Mouse (Mus musculus) midbrain, embryonic 15.5 days (tissue): ENCODE measurements around the gene Alg14. TPM values are rescaled to one million over a fixed set of nuclear protein-coding genes. Genes with fewer than 3 reads are reported as not detected.

ENCODE experiments used
- ATAC-seq: fragments of 200-750 bp; cut with Nextera tagmentation; replicated peaks from 2 replicates; pipeline ENCODE4 v1.8.0; 2017; ENCODE audit warnings: moderate TSS enrichment
- H3K27ac ChIP-seq: fragments of 300-500 bp; sonication (generic); 2 replicates; pipeline ENCODE4 v1.5.1; 2015; ENCODE audit warnings: mild to moderate bottlenecking, inconsistent platforms
- H3K27me3 ChIP-seq: fragments of 300-500 bp; sonication (generic); replicated peaks from 2 replicates; pipeline ENCODE4 v1.6.1; 2015; ENCODE audit warnings: inconsistent platforms
- H3K36me3 ChIP-seq: fragments of 300-500 bp; sonication (generic); replicated peaks from 2 replicates; pipeline ENCODE4 v1.6.1; 2015; ENCODE audit warnings: inconsistent platforms
- H3K4me1 ChIP-seq: fragments of 300-500 bp; sonication (generic); 2 replicates; pipeline ENCODE4 v1.6.1; 2015; ENCODE audit warnings: inconsistent platforms
- H3K4me2 ChIP-seq: fragments of 300-500 bp; sonication (generic); 2 replicates; pipeline ENCODE4 v1.6.1; 2015; ENCODE audit warnings: inconsistent platforms, mild to moderate bottlenecking, moderate library complexity
- H3K4me3 ChIP-seq: fragments of 300-500 bp; sonication (generic); 2 replicates; pipeline ENCODE4 v1.5.1; 2015; ENCODE audit warnings: mild to moderate bottlenecking, inconsistent platforms
- H3K9ac ChIP-seq: fragments of 300-500 bp; sonication (generic); 2 replicates; pipeline ENCODE4 v1.6.1; 2015; ENCODE audit warnings: mild to moderate bottlenecking, inconsistent platforms
- H3K9me3 ChIP-seq: fragments of 300-500 bp; sonication (generic); 2 replicates; pipeline ENCODE4 v1.6.1; 2016; ENCODE audit warnings: inconsistent platforms
- WGBS: fragments of 180-500 bp; shearing (Covaris S2); methylation state at CpG from one replicate; pipeline ENCODE4 v1.1.7; 2015; ENCODE audit warnings: mixed read lengths; 5-methylcytosine and 5-hydroxymethylcytosine counted together
- polyA plus RNA-seq: library from polyadenylated mRNA; unstranded; fragments of >200 nt; fragmentation: Nextera tagmentation; extraction: Ambion mirVana; gene quantifications from 2 replicates; pipeline ENCODE4 v1.2.1, GENCODE M21; 2015

Alg14 gene
- polyA plus RNA-seq, 1 experiment from 2014 or later = 33.3 TPM

DNA sequence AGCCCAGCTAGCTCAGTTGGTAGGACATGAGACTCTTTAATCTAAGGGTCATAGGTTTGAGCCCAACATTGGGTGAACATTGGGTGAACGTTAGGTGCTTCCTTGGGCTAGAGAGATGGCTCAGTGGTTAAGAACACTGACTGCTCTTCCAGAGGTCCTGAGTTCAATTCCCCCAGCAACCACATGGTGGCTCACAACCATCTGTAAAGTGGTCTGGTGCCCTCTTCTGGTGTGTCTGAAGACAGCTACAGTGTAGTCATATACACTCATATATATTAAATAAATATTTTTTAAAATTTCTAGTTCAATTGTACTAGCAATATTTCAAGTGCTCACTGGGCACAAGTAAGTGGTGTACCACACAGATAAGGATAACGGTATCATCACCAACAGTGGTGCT lies 4.4 kb upstream of the Alg14 start:
- Histone ChIP-seq H3K9ac (no peak overlapping the region), H3K9me3 (no peaks in the 10 kb centered on the region), H3K4me2 (no peak overlapping the region), H3K36me3 (no peaks in the 10 kb centered on the region), H3K4me3 (no peak overlapping the region), H3K4me1 (peaks cover 5% of the 10 kb centered on the region), H3K27ac (no peak overlapping the region), H3K27me3 (no peaks in the 10 kb centered on the region)
- WGBS = 98% methylated on average over 2 of the region's 2 CpGs
- ATAC-seq = no peak

DNA sequence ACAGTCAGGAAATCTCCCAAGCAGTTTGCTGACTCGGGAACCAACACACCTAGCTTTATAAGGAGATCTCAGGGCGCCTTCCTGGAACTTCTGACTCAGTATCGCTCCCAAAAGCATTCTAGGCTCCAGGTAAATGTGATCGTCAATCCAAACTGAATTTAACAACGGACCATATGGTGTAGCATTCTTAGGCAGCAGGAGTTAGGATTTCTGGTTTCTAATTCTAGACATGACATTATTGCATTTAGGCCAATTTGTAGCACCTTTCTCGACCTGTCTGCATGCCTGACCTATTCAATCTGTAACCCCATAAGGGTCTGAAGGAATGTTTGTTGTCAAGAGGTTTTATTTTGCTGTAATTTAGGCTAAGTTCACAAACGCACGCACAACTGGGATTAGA lies 892 bp upstream of the Alg14 start:
- peak overlapping the region; percentile 60 for H3K4me2 ChIP-seq
- no peak for ATAC-seq
- H3K36me3 ChIP-seq = no peaks in the 10 kb centered on the region
- peak overlapping the region; percentile 62; the same call in 1 of the 2 replicates for H3K4me3 ChIP-seq
- 0 out of 2 replicates have a peak overlapping the region, but pooled peaks have one; percentile 94 for H3K27ac ChIP-seq
- WGBS = 80% methylated on average over 8 of the region's 8 CpGs
- peaks cover 10% of the 10 kb centered on the region for H3K4me1 ChIP-seq
- no peak overlapping the region; the same call in 1 of the 2 replicates for H3K9ac ChIP-seq
- no peaks in the 10 kb centered on the region for H3K27me3 ChIP-seq
- H3K9me3 ChIP-seq = no peaks in the 10 kb centered on the region

DNA sequence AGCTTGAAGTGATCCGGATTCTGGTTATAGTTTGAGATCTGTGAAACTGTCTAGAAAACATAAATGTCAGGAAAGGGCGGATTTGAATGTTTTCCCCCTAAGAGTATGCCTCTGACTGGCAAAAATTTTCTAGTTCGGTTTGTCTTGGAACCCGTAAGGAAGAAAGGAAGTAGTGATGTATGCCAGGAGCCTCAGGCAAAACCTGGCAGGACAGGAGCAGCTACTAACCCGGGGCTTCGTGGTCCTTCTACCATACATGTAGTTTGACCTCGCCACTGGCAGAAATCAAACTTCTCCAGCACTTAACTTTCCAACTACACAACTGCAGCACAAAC lies 381 bp upstream of the Alg14 start:
- peak overlapping the region; percentile 60 for H3K4me2 ChIP-seq
- no peaks in the 10 kb centered on the region for H3K36me3 ChIP-seq
- ATAC-seq = no peak
- peak overlapping the region; percentile 53 for H3K9ac ChIP-seq
- peaks cover 10% of the 10 kb centered on the region for H3K4me1 ChIP-seq
- 5% methylated on average over 7 of the region's 7 CpGs for WGBS
- no peaks in the 10 kb centered on the region for H3K9me3 ChIP-seq
- H3K27me3 ChIP-seq = no peaks in the 10 kb centered on the region
- H3K27ac ChIP-seq = peak overlapping the region; percentile 94
- peak overlapping the region; percentile 62 for H3K4me3 ChIP-seq

DNA sequence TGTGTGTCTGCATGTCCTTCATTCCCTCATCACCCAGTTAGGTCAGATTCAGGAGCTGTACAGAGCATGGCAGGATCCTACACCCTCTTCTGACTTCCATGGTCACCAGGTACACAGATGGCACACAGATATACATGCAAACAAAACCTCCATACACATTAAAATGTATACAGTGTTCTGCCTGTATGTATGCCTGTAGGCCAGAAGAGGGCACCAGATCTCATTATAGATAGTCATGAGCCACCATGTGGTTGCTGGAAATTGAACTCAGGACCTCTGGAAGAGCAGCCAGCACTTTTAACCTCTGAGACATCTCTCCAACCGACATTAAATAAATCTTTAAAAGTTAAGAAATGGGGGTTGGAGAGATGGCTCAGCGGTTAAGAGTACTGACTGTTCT lies 2.6 kb downstream of the Alg14 start:
- 88% methylated on average over 2 of the region's 2 CpGs for WGBS
- ATAC-seq = no peak
- Histone ChIP-seq H3K4me1 (peaks cover 10% of the 10 kb centered on the region), H3K27ac (no peak overlapping the region), H3K4me3 (no peak overlapping the region), H3K9me3 (no peaks in the 10 kb centered on the region), H3K27me3 (no peaks in the 10 kb centered on the region), H3K9ac (no peak overlapping the region), H3K4me2 (no peak overlapping the region), H3K36me3 (no peaks in the 10 kb centered on the region)

DNA sequence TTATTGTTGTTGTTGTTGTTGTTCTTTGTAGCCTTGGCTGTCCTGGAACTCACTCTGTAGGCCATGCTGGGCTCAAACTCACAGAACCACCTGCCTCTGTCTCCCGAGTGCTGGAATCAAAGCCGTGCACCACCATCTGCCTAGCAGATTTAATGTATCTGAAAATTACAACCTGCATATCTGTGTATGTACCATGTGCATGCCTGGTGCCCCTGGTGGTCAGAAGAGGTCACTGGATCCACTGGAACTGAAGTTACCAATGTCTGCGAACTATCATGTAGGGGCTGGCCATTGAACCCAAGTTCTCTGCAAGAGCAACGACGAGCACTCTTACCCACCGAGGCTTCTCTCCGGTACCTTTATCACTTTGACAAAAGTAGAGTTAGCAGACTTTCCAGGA lies 15.1 kb downstream of the Alg14 start:
- no peak overlapping the region for H3K9ac ChIP-seq
- H3K27ac ChIP-seq = no peak overlapping the region
- H3K27me3 ChIP-seq = no peaks in the 10 kb centered on the region
- H3K4me2 ChIP-seq = no peak overlapping the region
- H3K9me3 ChIP-seq = no peaks in the 10 kb centered on the region
- H3K36me3 ChIP-seq = no peaks in the 10 kb centered on the region
- 90% methylated on average over 7 of the region's 7 CpGs for WGBS
- no peak overlapping the region for H3K4me3 ChIP-seq
- H3K4me1 ChIP-seq = 0 out of 2 replicates have a peak, but pooled peaks cover 4% of the 10 kb centered on the region
- ATAC-seq = peak; percentile 32; the same call in 1 of the 2 replicates

DNA sequence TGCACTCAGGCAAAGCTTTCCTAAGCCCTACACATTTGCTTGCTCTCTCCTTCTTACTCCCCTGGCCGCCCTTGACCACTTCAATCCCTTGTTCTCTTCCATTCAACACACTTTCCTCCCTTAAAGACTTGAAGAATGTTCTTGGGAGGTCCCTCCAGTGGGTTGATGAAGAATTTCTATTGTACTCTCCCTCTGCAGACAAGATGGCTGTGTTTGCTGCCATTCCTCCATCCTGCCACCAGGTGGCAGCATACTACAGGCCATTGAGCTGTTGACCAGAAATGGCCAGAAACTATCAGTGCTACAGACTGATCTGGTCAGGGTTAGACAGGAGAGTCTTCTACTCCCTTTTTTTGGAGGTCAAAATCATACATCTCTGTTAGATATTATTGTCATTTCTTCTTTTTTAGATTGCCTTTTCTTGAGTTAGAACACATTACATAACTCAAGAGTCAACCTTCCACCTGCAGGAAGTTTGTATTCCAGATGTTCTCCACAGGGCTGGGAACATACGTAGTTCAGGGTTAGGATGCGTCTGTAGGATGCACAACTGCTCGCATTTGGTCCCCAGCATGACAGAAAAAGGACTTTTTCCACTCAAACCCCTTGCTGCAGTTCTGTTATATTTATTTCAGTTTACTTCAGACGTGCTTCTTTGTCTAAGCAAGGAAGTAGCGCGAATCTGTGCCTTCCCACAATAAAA lies 16.1 kb downstream of the Alg14 start:
- no peaks in the 10 kb centered on the region for H3K36me3 ChIP-seq
- 0 out of 2 replicates have a peak, but pooled peaks cover 4% of the 10 kb centered on the region for H3K4me1 ChIP-seq
- WGBS = 77% methylated on average over 7 of the region's 7 CpGs
- H3K4me2 ChIP-seq = no peak overlapping the region
- H3K27ac ChIP-seq = no peak overlapping the region
- H3K9me3 ChIP-seq = no peaks in the 10 kb centered on the region
- peak; percentile 82 for ATAC-seq
- H3K4me3 ChIP-seq = no peak overlapping the region
- no peaks in the 10 kb centered on the region for H3K27me3 ChIP-seq
- no peak overlapping the region for H3K9ac ChIP-seq

DNA sequence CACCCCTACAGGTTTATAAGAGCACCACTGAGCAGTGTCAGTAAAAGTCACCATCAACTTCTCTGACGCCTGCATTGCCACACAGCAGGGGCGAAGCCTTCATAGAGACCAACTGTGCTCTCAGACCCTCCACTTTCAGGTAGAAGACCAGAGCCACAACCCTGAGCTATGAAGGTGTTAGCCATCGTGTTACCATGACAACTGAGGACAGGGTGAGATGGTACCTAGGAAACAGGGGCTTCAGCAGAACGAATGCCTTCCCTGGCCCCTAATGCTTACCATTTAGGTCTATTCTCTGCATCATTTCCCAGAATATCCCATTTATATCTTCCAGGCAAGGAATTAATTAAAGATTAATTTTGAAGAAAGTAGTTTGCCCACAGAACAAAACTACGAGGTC lies 17.4 kb downstream of the Alg14 start:
- no peak for ATAC-seq
- Histone ChIP-seq H3K27me3 (no peaks in the 10 kb centered on the region), H3K36me3 (no peaks in the 10 kb centered on the region)

DNA sequence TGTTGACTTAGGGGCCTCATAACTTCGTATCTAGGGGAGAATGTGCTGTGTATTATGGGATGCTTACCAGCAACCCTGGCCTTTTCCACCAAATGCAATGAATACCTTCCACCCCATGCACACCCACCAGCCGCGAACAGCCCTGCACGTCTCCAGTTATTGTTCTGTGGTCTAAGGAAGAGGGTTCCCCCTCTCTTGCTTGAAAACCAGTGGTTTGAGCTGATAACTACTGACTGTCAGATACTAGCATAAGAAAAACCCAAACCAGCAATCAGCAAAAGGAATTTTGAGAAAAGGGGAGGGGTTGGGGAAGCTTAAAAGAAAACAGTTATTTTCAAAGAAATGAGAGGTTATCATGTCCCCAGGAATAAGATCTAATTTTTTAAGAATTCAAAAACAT lies 17.9 kb downstream of the Alg14 start:
- H3K36me3 ChIP-seq = no peaks in the 10 kb centered on the region
- H3K27ac ChIP-seq = no peak overlapping the region
- ATAC-seq = no peak
- no peak overlapping the region for H3K4me2 ChIP-seq
- 72% methylated on average over 4 of the region's 4 CpGs for WGBS
- no peak overlapping the region for H3K4me3 ChIP-seq
- 0 out of 2 replicates have a peak, but pooled peaks cover 4% of the 10 kb centered on the region for H3K4me1 ChIP-seq
- no peaks in the 10 kb centered on the region for H3K27me3 ChIP-seq
- no peaks in the 10 kb centered on the region for H3K9me3 ChIP-seq
- H3K9ac ChIP-seq = no peak overlapping the region

More for the DNA sequence above, 17.4 kb downstream of the Alg14 start:
- Histone ChIP-seq H3K9ac (no peak overlapping the region), H3K27ac (no peak overlapping the region), H3K4me2 (no peak overlapping the region), H3K4me3 (no peak overlapping the region), H3K9me3 (no peaks in the 10 kb centered on the region), H3K4me1 (0 out of 2 replicates have a peak, but pooled peaks cover 4% of the 10 kb centered on the region)
- WGBS = 77% methylated on average over 5 of the region's 5 CpGs

DNA sequence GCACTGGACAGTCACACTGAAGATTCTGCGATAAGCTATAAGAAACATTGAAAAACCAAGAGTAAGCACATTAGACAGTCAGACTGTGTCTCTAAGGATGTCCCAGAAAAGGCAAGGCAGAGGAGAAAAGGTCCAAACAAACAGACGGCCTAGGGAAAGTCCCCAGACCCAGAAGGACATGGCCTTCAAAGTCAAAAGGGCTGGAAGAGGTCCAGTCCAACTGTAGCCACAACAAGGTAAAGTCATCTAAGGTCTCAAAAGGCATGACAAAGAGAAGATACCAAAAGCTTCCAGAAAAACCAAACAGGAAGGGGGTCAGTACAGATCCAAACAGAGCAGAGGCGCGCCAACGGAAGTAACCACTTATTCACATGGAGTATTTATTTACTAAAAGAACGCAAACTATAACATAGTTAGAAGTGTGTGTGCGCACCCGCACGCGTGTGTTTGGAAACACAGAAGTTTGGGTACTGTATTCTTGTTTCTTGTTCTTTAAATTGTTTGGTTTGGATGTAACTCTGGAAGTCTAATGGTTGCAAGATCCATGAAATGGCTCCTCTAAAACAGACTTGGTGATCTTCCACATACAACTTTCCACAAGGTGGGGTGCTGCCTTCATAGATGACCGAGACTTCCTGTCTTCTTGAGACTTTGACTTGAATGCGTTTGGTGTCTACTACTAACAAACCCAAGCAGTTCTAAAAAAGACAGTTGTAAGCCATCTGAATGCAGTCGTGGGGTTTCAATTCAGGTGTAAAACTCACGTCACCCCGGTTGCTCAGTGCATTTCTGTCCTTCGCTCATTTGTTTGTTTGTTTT lies 18.5 kb downstream of the Alg14 start:
- no peak overlapping the region for H3K4me2 ChIP-seq
- no peaks in the 10 kb centered on the region for H3K27me3 ChIP-seq
- no peak overlapping the region for H3K27ac ChIP-seq
- 88% methylated on average over 16 of the region's 16 CpGs for WGBS
- H3K4me1 ChIP-seq = 0 out of 2 replicates have a peak, but pooled peaks cover 4% of the 10 kb centered on the region
- ATAC-seq = no peak
- no peaks in the 10 kb centered on the region for H3K9me3 ChIP-seq
- no peaks in the 10 kb centered on the region for H3K36me3 ChIP-seq
- H3K4me3 ChIP-seq = no peak overlapping the region
- no peak overlapping the region for H3K9ac ChIP-seq

DNA sequence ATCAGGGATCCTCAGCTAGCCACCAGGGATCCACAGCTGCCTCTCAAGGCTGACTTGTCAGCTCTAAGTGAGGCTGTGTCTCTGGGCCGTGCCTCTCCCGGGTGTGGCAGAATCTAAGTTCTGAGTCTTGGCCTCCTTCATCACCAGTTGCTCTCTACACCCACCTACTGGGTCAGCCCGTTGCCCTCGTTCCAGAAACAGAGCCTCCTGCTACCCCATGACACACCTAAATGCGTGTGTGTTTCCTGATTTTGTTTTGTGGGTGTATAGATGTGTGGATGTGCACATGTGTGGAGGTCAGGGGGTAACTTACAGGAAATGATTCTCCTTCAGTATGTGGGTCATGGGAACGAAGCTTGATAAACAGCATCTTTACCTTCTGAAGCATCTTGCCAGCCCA lies 20.9 kb downstream of the Alg14 start:
- H3K9ac ChIP-seq = no peak overlapping the region
- no peak overlapping the region for H3K27ac ChIP-seq
- H3K4me2 ChIP-seq = no peak overlapping the region
- WGBS = 85% methylated on average over 6 of the region's 6 CpGs
- no peaks in the 10 kb centered on the region for H3K27me3 ChIP-seq
- no peak for ATAC-seq
- H3K9me3 ChIP-seq = no peaks in the 10 kb centered on the region
- 0 out of 2 replicates have a peak, but pooled peaks cover 4% of the 10 kb centered on the region for H3K4me1 ChIP-seq
- H3K36me3 ChIP-seq = no peaks in the 10 kb centered on the region
- no peak overlapping the region for H3K4me3 ChIP-seq

DNA sequence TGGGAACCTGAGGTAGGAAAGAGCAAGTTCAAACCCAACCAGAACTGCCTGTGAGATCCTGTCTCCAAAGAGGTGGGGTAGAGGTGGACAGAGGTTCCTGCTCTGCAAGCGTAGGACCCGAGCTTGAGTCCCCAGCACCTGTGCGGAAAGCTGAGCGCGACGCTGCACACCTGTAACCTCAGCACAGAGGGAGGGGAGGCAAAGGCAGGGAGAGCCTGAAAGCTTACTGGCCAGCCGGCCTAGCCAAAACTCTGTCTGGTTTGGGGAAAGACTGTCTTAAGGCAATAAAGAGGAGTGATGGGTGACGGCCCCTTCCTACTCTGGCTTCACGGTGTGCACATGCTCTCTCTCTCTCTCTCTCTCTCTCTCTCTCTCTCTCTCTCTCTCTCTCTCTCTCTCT lies 21.4 kb downstream of the Alg14 start:
- 0 out of 2 replicates have a peak, but pooled peaks cover 4% of the 10 kb centered on the region for H3K4me1 ChIP-seq
- no peaks in the 10 kb centered on the region for H3K36me3 ChIP-seq
- no peak overlapping the region for H3K9ac ChIP-seq
- WGBS = 69% methylated on average over 9 of the region's 9 CpGs
- no peaks in the 10 kb centered on the region for H3K9me3 ChIP-seq
- H3K27me3 ChIP-seq = no peaks in the 10 kb centered on the region
- no peak overlapping the region for H3K4me3 ChIP-seq
- no peak overlapping the region for H3K4me2 ChIP-seq
- H3K27ac ChIP-seq = no peak overlapping the region
- ATAC-seq = no peak

DNA sequence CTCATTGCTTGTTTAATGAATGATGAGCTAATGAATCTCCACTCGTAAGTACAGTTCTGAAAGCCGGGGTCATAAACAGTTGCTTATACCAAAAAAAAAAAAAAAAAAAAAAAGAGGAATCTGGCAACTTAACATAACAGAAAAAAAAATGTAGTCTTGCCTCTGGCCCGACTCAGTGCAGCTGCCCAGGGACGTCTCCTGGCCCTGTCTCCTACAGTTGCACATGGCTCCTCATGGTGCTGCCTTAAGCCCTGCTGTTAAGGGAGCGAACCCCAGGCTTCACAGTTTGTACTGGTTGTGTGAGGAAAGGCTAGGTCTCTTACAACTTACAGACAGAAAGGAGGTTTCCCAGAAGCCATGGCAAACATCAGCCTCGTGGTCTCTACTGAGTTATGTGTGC lies 22.6 kb downstream of the Alg14 start:
- Histone ChIP-seq H3K4me1 (0 out of 2 replicates have a peak, but pooled peaks cover under 1% of the 10 kb centered on the region), H3K9me3 (no peaks in the 10 kb centered on the region), H3K4me3 (no peak overlapping the region), H3K27ac (no peak overlapping the region), H3K9ac (no peak overlapping the region), H3K27me3 (no peaks in the 10 kb centered on the region), H3K36me3 (no peaks in the 10 kb centered on the region), H3K4me2 (no peak overlapping the region)
- ATAC-seq = no peak
- WGBS = 85% methylated on average over 6 of the region's 6 CpGs
